Mouse (Mus musculus) heart, embryonic 15.5 days (tissue): ENCODE results near the gene Nr2c2. TPM values are rescaled to one million over a fixed set of nuclear protein-coding genes. Genes with fewer than 3 reads are reported as not detected.
A peak's percentile ranks its signal among the peaks of the same experiment; 100 is the strongest.

Experiments
- ATAC-seq: fragments of 200-750 bp; cut with Nextera tagmentation; replicated peaks from 2 replicates; pipeline ENCODE4 v1.8.0; 2017; ENCODE audit warnings: low read depth, moderate TSS enrichment; ENCODE audit not compliant: insufficient number of reproducible peaks, insufficient read depth, low FRiP score
- H3K27ac ChIP-seq: fragments of 300-500 bp; sonication (generic); 2 replicates; pipeline ENCODE4 v1.5.1; 2015; ENCODE audit warnings: mild to moderate bottlenecking, inconsistent platforms
- H3K27me3 ChIP-seq: fragments of 300-500 bp; sonication (generic); 2 replicates; pipeline ENCODE4 v1.6.1; 2015; ENCODE audit warnings: inconsistent platforms
- H3K36me3 ChIP-seq: fragments of 300-500 bp; sonication (generic); 2 replicates; pipeline ENCODE4 v1.6.1; 2015; ENCODE audit warnings: mild to moderate bottlenecking, inconsistent platforms
- H3K4me1 ChIP-seq: fragments of 300-500 bp; sonication (generic); replicated peaks from 2 replicates; pipeline ENCODE4 v1.6.1; 2015; ENCODE audit warnings: inconsistent platforms
- H3K4me2 ChIP-seq: fragments of 300-500 bp; sonication (generic); 2 replicates; pipeline ENCODE4 v1.6.1; 2015; ENCODE audit warnings: inconsistent platforms, mild to moderate bottlenecking, moderate library complexity
- H3K4me3 ChIP-seq: fragments of 300-500 bp; sonication (generic); 2 replicates; pipeline ENCODE4 v1.5.1; 2015; ENCODE audit warnings: mild to moderate bottlenecking, inconsistent platforms
- H3K9ac ChIP-seq: fragments of 300-500 bp; sonication (generic); 2 replicates; pipeline ENCODE4 v1.6.1; 2015; ENCODE audit warnings: mild to moderate bottlenecking, inconsistent platforms
- H3K9me3 ChIP-seq: fragments of 300-500 bp; sonication (generic); replicated peaks from 2 replicates; pipeline ENCODE4 v1.6.1; 2016; ENCODE audit warnings: inconsistent platforms
- WGBS: fragments of 180-500 bp; shearing (Covaris S2); methylation state at CpG from one replicate; pipeline ENCODE4 v1.1.7; 2015; ENCODE audit warnings: mixed read lengths; 5-methylcytosine and 5-hydroxymethylcytosine counted together
- polyA plus RNA-seq: library from polyadenylated mRNA; unstranded; fragments of >200 nt; fragmentation: Nextera tagmentation; extraction: Ambion mirVana; gene quantifications from 2 replicates; pipeline ENCODE4 v1.2.1, GENCODE M21; 2015

Nr2c2 gene
- polyA plus RNA-seq = 14.8 and 18.7 TPM in 2 replicates

- Histone ChIP-seq H3K36me3 (no peaks in the 10 kb centered on the region), H3K4me2 (peak within 1 kb of the TSS; percentile 68), H3K27ac (peak within 1 kb of the TSS; percentile 100), H3K4me3 (peak within 1 kb of the TSS; percentile 98), H3K4me1 (peaks cover 31% of the 10 kb centered on the region), H3K27me3 (no peaks in the 10 kb centered on the region), H3K9ac (peak within 1 kb of the TSS; percentile 99), H3K9me3 (no peaks in the 10 kb centered on the region)
- peak; percentile 65 for ATAC-seq
- WGBS = under 1% methylated on average over 42 of the region's 58 CpGs
These were observed at the start of gene Nr2c2 for GRCm38 (mm10) chr6:92091130-92091591. Gene Nr2c2 (plus strand): TSS chr6:92091390.

- Histone ChIP-seq H3K4me1 (peaks cover 15% of the 10 kb centered on the region), H3K27ac (no peak overlapping the region), H3K36me3 (no peaks in the 10 kb centered on the region), H3K9ac (no peak overlapping the region), H3K27me3 (no peaks in the 10 kb centered on the region), H3K9me3 (no peaks in the 10 kb centered on the region), H3K4me2 (no peak overlapping the region), H3K4me3 (no peak overlapping the region)
- 68% methylated on average over 4 of the region's 4 CpGs for WGBS
- ATAC-seq = peak; percentile 27; the same call in 1 of the 2 replicates
These were observed 49.1 kb upstream of the Nr2c2 start for GRCm38 (mm10) chr6:92042055-92042454.

- 40% methylated on average over 1 of the region's 1 CpGs for WGBS
These were observed 48.3 kb upstream of the Nr2c2 start for GRCm38 (mm10) chr6:92042850-92043249.

GRCm38 (mm10) chr6:92057768-92058167, 33.4 kb upstream of the Nr2c2 start:
- Histone ChIP-seq H3K27me3 (no peaks in the 10 kb centered on the region), H3K27ac (no peak overlapping the region), H3K4me3 (no peak overlapping the region), H3K4me2 (no peak overlapping the region), H3K9ac (no peak overlapping the region), H3K9me3 (no peaks in the 10 kb centered on the region), H3K4me1 (peaks cover 6% of the 10 kb centered on the region), H3K36me3 (no peaks in the 10 kb centered on the region)
- 51% methylated on average over 2 of the region's 2 CpGs for WGBS
- ATAC-seq = no peak

More at GRCm38 (mm10) chr6:92042850-92043249, 48.3 kb upstream of the Nr2c2 start:
- Histone ChIP-seq H3K27me3 (no peaks in the 10 kb centered on the region), H3K9me3 (no peaks in the 10 kb centered on the region), H3K9ac (no peak overlapping the region), H3K4me2 (no peak overlapping the region), H3K4me1 (peaks cover 15% of the 10 kb centered on the region), H3K4me3 (no peak overlapping the region), H3K27ac (no peak overlapping the region), H3K36me3 (no peaks in the 10 kb centered on the region)
- ATAC-seq = no peak

GRCm38 (mm10) chr6:92061725-92062124, 29.5 kb upstream of the Nr2c2 start:
- ATAC-seq = 0 out of 2 replicates have a peak, but pooled peaks have one; percentile 37
- WGBS = 48% methylated on average over 5 of the region's 5 CpGs

GRCm38 (mm10) chr6:92063452-92063851, 27.7 kb upstream of the Nr2c2 start:
- Histone ChIP-seq H3K27ac (no peak overlapping the region), H3K36me3 (no peaks in the 10 kb centered on the region), H3K4me1 (peaks cover 6% of the 10 kb centered on the region), H3K9me3 (no peaks in the 10 kb centered on the region), H3K4me2 (no peak overlapping the region), H3K4me3 (no peak overlapping the region), H3K27me3 (no peaks in the 10 kb centered on the region; the same call in 1 of the 2 replicates), H3K9ac (no peak overlapping the region)
- 57% methylated on average over 2 of the region's 2 CpGs for WGBS
- no peak for ATAC-seq

More at GRCm38 (mm10) chr6:92061725-92062124, 29.5 kb upstream of the Nr2c2 start:
- Histone ChIP-seq H3K27me3 (no peaks in the 10 kb centered on the region), H3K36me3 (no peaks in the 10 kb centered on the region), H3K27ac (no peak overlapping the region), H3K4me1 (peaks cover 6% of the 10 kb centered on the region), H3K4me2 (no peak overlapping the region), H3K4me3 (no peak overlapping the region), H3K9me3 (no peaks in the 10 kb centered on the region), H3K9ac (0 out of 2 replicates have a peak overlapping the region, but pooled peaks have one; percentile 0)

- H3K9ac ChIP-seq = no peak overlapping the region
- no peak for ATAC-seq
- 84% methylated on average over 10 of the region's 10 CpGs for WGBS
- no peak overlapping the region for H3K4me3 ChIP-seq
- H3K27ac ChIP-seq = no peak overlapping the region
- H3K4me2 ChIP-seq = no peak overlapping the region
- H3K9me3 ChIP-seq = no peaks in the 10 kb centered on the region
- H3K4me1 ChIP-seq = peaks cover 6% of the 10 kb centered on the region
- no peaks in the 10 kb centered on the region for H3K36me3 ChIP-seq
- no peaks in the 10 kb centered on the region; the same call in 1 of the 2 replicates for H3K27me3 ChIP-seq
These were observed 27.1 kb upstream of the Nr2c2 start for GRCm38 (mm10) chr6:92064101-92064500.

GRCm38 (mm10) chr6:92065721-92066496, 25.3 kb upstream of the Nr2c2 start:
- no peak overlapping the region for H3K4me2 ChIP-seq
- H3K4me1 ChIP-seq = peaks cover 6% of the 10 kb centered on the region
- H3K27ac ChIP-seq = no peak overlapping the region
- H3K36me3 ChIP-seq = no peaks in the 10 kb centered on the region
- no peaks in the 10 kb centered on the region for H3K9me3 ChIP-seq
- no peaks in the 10 kb centered on the region; the same call in 1 of the 2 replicates for H3K27me3 ChIP-seq
- ATAC-seq = no peak
- no peak overlapping the region for H3K9ac ChIP-seq
- WGBS = 52% methylated on average over 12 of the region's 12 CpGs
- H3K4me3 ChIP-seq = no peak overlapping the region

- no peaks in the 10 kb centered on the region for H3K9me3 ChIP-seq
- H3K27me3 ChIP-seq = no peaks in the 10 kb centered on the region; the same call in 1 of the 2 replicates
- H3K36me3 ChIP-seq = no peaks in the 10 kb centered on the region
- no peak overlapping the region for H3K4me3 ChIP-seq
- H3K27ac ChIP-seq = no peak overlapping the region
- no peak overlapping the region for H3K4me2 ChIP-seq
- peaks cover 3% of the 10 kb centered on the region for H3K4me1 ChIP-seq
- ATAC-seq = no peak
- WGBS = 28% methylated on average over 16 of the region's 16 CpGs
- H3K9ac ChIP-seq = no peak overlapping the region
These were observed 23.9 kb upstream of the Nr2c2 start for GRCm38 (mm10) chr6:92067146-92067790.

GRCm38 (mm10) chr6:92071121-92071839, 19.9 kb upstream of the Nr2c2 start:
- Histone ChIP-seq H3K9ac (no peak overlapping the region), H3K27ac (no peak overlapping the region), H3K36me3 (no peaks in the 10 kb centered on the region), H3K4me1 (peaks cover 3% of the 10 kb centered on the region; the same call in 1 of the 2 replicates), H3K4me3 (no peak overlapping the region), H3K9me3 (no peaks in the 10 kb centered on the region), H3K27me3 (no peaks in the 10 kb centered on the region; the same call in 1 of the 2 replicates), H3K4me2 (no peak overlapping the region)
- no peak for ATAC-seq
- WGBS = 38% methylated on average over 15 of the region's 15 CpGs

GRCm38 (mm10) chr6:92080730-92081129, 10.5 kb upstream of the Nr2c2 start:
- Histone ChIP-seq H3K4me3 (no peak overlapping the region), H3K4me2 (no peak overlapping the region), H3K9me3 (no peaks in the 10 kb centered on the region), H3K27ac (no peak overlapping the region), H3K36me3 (no peaks in the 10 kb centered on the region), H3K4me1 (no peaks in the 10 kb centered on the region), H3K9ac (no peak overlapping the region), H3K27me3 (no peaks in the 10 kb centered on the region)
- 86% methylated on average over 2 of the region's 2 CpGs for WGBS
- no peak for ATAC-seq
